Mouse (Mus musculus) cerebellum, adult 2 months (tissue): ENCODE data around the gene Ndufa9. TPM values are rescaled to one million over a fixed set of nuclear protein-coding genes. Genes with fewer than 3 reads are reported as not detected.
A peak's percentile ranks its signal among the peaks of the same experiment; 100 is the strongest.

ENCODE experiments used
- DNase-seq, 2 experiments: peaks; one replicate each; pipeline ENCODE4 v3.0.0; 2021
- H3K27ac ChIP-seq: fragments of 200-500 bp; 2 replicates; pipeline ENCODE4 v1.5.1; 2012; ENCODE audit warnings: low read length, control low read depth, inconsistent platforms; ENCODE audit not compliant: insufficient read depth
- H3K27me3 ChIP-seq: fragments of 200-500 bp; 2 replicates; pipeline ENCODE4 v1.6.1; 2012; ENCODE audit warnings: inconsistent platforms, mild to moderate bottlenecking, low read length, moderate library complexity; ENCODE audit not compliant: control insufficient read depth, insufficient read depth
- H3K4me1 ChIP-seq: fragments of 200-500 bp; 2 replicates; pipeline ENCODE4 v1.6.1; 2011; ENCODE audit warnings: low read length; ENCODE audit not compliant: control insufficient read depth, insufficient read depth
- H3K4me3 ChIP-seq: fragments of 200-500 bp; replicated peaks from 2 replicates; pipeline ENCODE3; 2011; ENCODE audit warnings: mild to moderate bottlenecking, low read depth, low read length, control low read depth; ENCODE audit not compliant: insufficient read depth
- CTCF ChIP-seq: fragments of 200-500 bp; IDR thresholded peaks from 2 replicates; pipeline ENCODE4 v1.5.1; 2011; ENCODE audit warnings: low read depth, mild to moderate bottlenecking, control low read depth, low read length, moderate library complexity, borderline replicate concordance; ENCODE audit not compliant: insufficient read depth
- POLR2A ChIP-seq: fragments of 200-500 bp; IDR thresholded peaks from 2 replicates; pipeline ENCODE4 v1.6.1; 2011; ENCODE audit warnings: low read length, control low read depth, borderline replicate concordance; ENCODE audit not compliant: insufficient read depth
- WGBS: fragments of 180-500 bp; shearing (Covaris S2); methylation state at CpG from one replicate; pipeline ENCODE4 v1.1.7; 2018; 5-methylcytosine and 5-hydroxymethylcytosine counted together
- polyA plus RNA-seq: library from polyadenylated mRNA; depleted of rRNA; stranded (reverse); fragments of >200 nt; gene quantifications from 2 replicates; pipeline ENCODE4 v1.2.3, GENCODE M21; 2012; rRNA removed

The Ndufa9 gene
- polyA plus RNA-seq, 1 experiment, result 190 TPM

DNA sequence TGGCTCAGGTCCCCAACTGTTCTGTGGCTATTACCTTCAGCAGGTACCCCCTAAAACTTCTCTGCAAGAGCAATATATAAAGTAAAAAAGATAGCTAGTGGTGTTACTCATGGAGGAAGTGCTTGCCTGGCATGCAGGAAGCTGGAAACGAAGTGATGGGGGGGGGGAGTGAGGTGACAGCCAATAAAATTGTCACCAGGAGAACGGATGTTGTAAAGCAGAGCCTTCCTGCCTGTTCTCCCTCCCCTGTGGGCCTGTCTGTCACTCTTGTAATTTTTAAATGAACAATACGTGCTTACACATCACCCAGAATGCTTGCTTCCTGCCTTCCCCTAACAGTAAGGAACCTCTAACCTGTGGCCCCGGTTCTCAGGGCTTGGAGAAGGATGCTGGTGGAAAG, 57.4 kb downstream of the Ndufa9 start:
- WGBS, result 48% methylated on average over 4 of the region's 4 CpGs
- no peak for DNase-seq
- Histone ChIP-seq H3K27ac (no peak overlapping the region), H3K4me3 (no peak overlapping the region), H3K27me3 (no peaks in the 10 kb centered on the region), H3K4me1 (no peaks in the 10 kb centered on the region)
- no peak for TF ChIP-seq POLR2A
- TF ChIP-seq CTCF, result no peak

DNA sequence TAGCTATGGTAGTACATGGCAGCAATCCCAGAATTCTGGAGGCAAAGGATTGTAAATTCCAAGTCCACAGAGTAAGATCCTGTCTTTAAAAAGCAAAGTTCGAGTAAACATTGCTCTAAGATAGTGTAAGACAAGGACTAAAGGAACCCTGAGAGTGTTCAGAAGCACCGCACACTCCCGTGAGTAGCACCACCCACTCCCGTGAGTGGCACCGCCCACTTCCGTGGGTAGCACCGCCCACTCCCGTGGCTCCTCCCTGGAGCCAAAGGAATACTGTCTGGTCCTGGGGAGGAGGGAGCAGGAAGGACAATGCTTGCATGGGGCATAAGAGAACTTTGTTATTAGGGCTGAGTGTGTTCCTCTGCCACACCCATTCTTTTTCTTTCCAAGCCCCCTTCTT, 60.1 kb downstream of the Ndufa9 start:
- Histone ChIP-seq H3K4me1 (peaks cover 1% of the 10 kb centered on the region), H3K4me3 (no peak overlapping the region), H3K27ac (no peak overlapping the region), H3K27me3 (no peaks in the 10 kb centered on the region; the same call in 1 of the 2 replicates)
- TF ChIP-seq POLR2A, result no peak
- TF ChIP-seq CTCF, result no peak
- 77% methylated on average over 8 of the region's 8 CpGs for WGBS
- DNase-seq, result no peak

DNA sequence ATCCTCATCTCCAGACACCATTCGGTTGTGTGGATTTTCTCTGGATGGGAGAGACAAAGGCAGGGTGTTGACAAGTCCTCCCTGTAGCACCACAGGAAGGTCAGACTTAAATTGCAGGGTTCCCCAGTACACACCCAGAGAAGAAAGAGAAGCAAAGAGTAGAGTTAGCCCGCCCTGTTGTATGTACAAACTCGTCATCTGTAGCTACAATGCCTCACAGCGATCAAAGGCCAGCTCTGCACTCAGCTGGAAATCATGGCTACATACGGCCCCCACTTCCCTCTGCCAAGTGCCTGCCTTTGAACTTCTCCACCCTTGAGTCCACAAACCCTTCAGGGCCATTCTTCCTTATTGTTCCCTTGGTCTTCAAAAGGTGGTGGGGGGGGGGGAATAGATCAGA, 64.7 kb downstream of the Ndufa9 start:
- Histone ChIP-seq H3K4me3 (no peak overlapping the region), H3K27me3 (no peaks in the 10 kb centered on the region; the same call in 1 of the 2 replicates), H3K4me1 (peaks cover 16% of the 10 kb centered on the region), H3K27ac (no peak overlapping the region)
- TF ChIP-seq POLR2A, result no peak
- no peak for TF ChIP-seq CTCF
- DNase-seq, result no peak
- WGBS, result 49% methylated on average over 5 of the region's 5 CpGs

DNA sequence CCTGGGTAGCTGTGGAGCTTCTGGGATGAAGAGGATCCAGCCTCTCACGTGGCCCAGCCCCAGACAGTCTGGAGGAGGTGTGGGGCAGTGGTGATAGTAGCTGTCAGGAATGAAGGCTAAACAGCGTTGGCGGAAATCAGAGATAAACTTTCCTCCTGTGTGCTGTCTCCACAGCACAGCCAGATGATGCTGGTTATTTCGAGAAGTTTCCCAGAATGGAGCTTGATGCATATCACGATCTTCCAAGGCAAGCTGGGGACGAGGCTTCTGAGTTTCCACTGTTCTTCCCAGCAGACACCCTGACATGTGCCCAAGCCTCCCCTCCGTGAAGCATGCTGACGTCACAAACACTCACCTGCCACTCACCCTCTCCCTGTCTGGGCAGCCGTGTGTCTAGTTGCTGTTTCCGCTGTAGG, 65.3 kb downstream of the Ndufa9 start:
- Histone ChIP-seq H3K27me3 (no peaks in the 10 kb centered on the region; the same call in 1 of the 2 replicates), H3K4me3 (no peak overlapping the region), H3K27ac (no peak overlapping the region), H3K4me1 (peaks cover 16% of the 10 kb centered on the region)
- no peak for DNase-seq
- TF ChIP-seq POLR2A (no peak), CTCF (no peak)
- WGBS, result 45% methylated on average over 10 of the region's 10 CpGs

GRCm38 (mm10) chr6:126783056-126783455, 65.9 kb downstream of the Ndufa9 start:
- H3K4me1 ChIP-seq, result peaks cover 16% of the 10 kb centered on the region
- no peak for TF ChIP-seq CTCF
- no peak for TF ChIP-seq POLR2A
- no peak overlapping the region for H3K4me3 ChIP-seq
- no peak overlapping the region for H3K27ac ChIP-seq
- DNase-seq, result peak; percentile 13 to 51
- H3K27me3 ChIP-seq, result no peaks in the 10 kb centered on the region; the same call in 1 of the 2 replicates
- WGBS, result 13% methylated on average over 1 of the region's 1 CpGs

GRCm38 (mm10) chr6:126777889-126778288, 71.0 kb downstream of the Ndufa9 start:
- Histone ChIP-seq H3K4me3 (no peak overlapping the region), H3K4me1 (peaks cover 8% of the 10 kb centered on the region), H3K27ac (no peak overlapping the region), H3K27me3 (no peaks in the 10 kb centered on the region)
- TF ChIP-seq CTCF (no peak), POLR2A (no peak)
- 88% methylated on average over 6 of the region's 6 CpGs for WGBS
- DNase-seq, result no peak

DNA sequence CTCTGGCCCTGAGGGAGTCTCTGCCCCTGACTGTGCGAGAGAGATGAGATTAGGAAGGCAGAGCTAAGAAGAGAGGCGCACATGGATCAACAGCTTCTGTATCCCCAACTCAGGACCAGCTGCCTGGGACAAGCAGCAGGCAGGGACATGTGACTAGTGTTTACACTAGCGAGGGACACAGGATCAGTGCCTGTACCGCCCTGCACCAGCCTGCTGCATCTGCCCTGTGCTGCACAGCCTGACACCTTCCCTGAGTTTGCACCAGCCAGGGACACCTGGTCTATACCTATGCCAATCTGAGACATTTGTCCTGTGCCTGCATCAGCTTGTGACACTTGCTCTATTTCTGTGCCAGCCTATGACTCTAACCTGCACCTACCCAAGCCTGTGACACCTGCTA, 75.1 kb downstream of the Ndufa9 start:
- no peak for TF ChIP-seq POLR2A
- no peak for TF ChIP-seq CTCF
- Histone ChIP-seq H3K27me3 (no peaks in the 10 kb centered on the region), H3K4me3 (no peak overlapping the region), H3K27ac (no peak overlapping the region), H3K4me1 (peaks cover 5% of the 10 kb centered on the region; the same call in 1 of the 2 replicates)
- DNase-seq, result peak in 1 of 2 experiments; percentile 17
- 77% methylated on average over 4 of the region's 4 CpGs for WGBS

- TF ChIP-seq CTCF, result no peak
- TF ChIP-seq POLR2A, result no peak
- H3K4me3 ChIP-seq, result no peak overlapping the region
- peaks cover 5% of the 10 kb centered on the region; the same call in 1 of the 2 replicates for H3K4me1 ChIP-seq
- 20% methylated on average over 4 of the region's 4 CpGs for WGBS
- no peaks in the 10 kb centered on the region for H3K27me3 ChIP-seq
- no peak overlapping the region for H3K27ac ChIP-seq
- DNase-seq, result peak; percentile 41 to 61
Observed at GRCm38 (mm10) chr6:126772326-126772725, 76.6 kb downstream of the Ndufa9 start.

Other genes with a start within 250 kb of the Ndufa9 start
- gene Kcna1, start 202.8 kb downstream of the Ndufa9 start, polyA plus RNA-seq, result 71.1 and 72.6 TPM in 2 replicates
- gene Kcna6, start 108.5 kb downstream of the Ndufa9 start, polyA plus RNA-seq, result 44.2 and 47.3 TPM in 2 replicates
- 0.05 and 0.10 TPM in 2 replicates for gene Akap3, start 4.0 kb upstream of the Ndufa9 start, polyA plus RNA-seq
- 0.10 and 0.23 TPM in 2 replicates for gene Dyrk4, start 72.7 kb upstream of the Ndufa9 start, polyA plus RNA-seq
- gene Rad51ap1, start 90.5 kb upstream of the Ndufa9 start, polyA plus RNA-seq, result 5.5 and 6.6 TPM in 2 replicates
- gene D6Wsu163e, start 90.8 kb upstream of the Ndufa9 start, polyA plus RNA-seq, result 22.7 and 24.3 TPM in 2 replicates
- gene Fgf6, start 166.4 kb upstream of the Ndufa9 start, polyA plus RNA-seq, result not detected in 2 replicates
- gene Fgf23, start 223.8 kb upstream of the Ndufa9 start, polyA plus RNA-seq, result 1.1 and 1.2 TPM in 2 replicates